Mouse (Mus musculus) liver, embryonic 16.5 days (tissue): ENCODE data around the gene Dnajb14. TPM values are rescaled to one million over a fixed set of nuclear protein-coding genes. Genes with fewer than 3 reads are reported as not detected.
"Not testable (repeated sequence)": the region's sequence is repeated elsewhere in the genome, so short reads cannot be mapped to it uniquely, and the experiment has no call there.

ENCODE experiments used
- ATAC-seq: fragments of 200-750 bp; cut with Nextera tagmentation; 2 replicates; pipeline ENCODE4 v1.8.0; 2017; ENCODE audit warnings: low read depth, mild to moderate bottlenecking, moderate number of reproducible peaks, moderate library complexity
- H3K27ac ChIP-seq: fragments of 300-500 bp; sonication (generic); 2 replicates; pipeline ENCODE4 v1.5.1; 2014; ENCODE audit warnings: mild to moderate bottlenecking, low read length
- H3K27me3 ChIP-seq: fragments of 300-500 bp; sonication (generic); 2 replicates; pipeline ENCODE4 v1.6.1; 2014; ENCODE audit warnings: low read depth, low read length, mixed read lengths; ENCODE audit not compliant: control insufficient read depth, insufficient read depth
- H3K36me3 ChIP-seq: fragments of 300-500 bp; sonication (generic); 2 replicates; pipeline ENCODE4 v1.6.1; 2014; ENCODE audit warnings: mild to moderate bottlenecking; ENCODE audit not compliant: control insufficient read depth, insufficient read depth
- H3K4me1 ChIP-seq: fragments of 300-500 bp; sonication (generic); 2 replicates; pipeline ENCODE4 v1.6.1; 2014; ENCODE audit warnings: low read depth, low read length, mixed read lengths; ENCODE audit not compliant: control insufficient read depth
- H3K4me2 ChIP-seq: fragments of 300-500 bp; sonication (generic); 2 replicates; pipeline ENCODE4 v1.6.1; 2014; ENCODE audit warnings: low read depth, low read length, mixed read lengths
- H3K4me3 ChIP-seq: fragments of 300-500 bp; sonication (generic); 2 replicates; pipeline ENCODE4 v1.5.1; 2014; ENCODE audit warnings: low read depth, mild to moderate bottlenecking, low read length
- H3K9ac ChIP-seq: fragments of 300-500 bp; sonication (generic); 2 replicates; pipeline ENCODE4 v1.6.1; 2014; ENCODE audit warnings: low read depth, low read length
- H3K9me3 ChIP-seq: fragments of 300-500 bp; sonication (generic); replicated peaks from 2 replicates; pipeline ENCODE4 v1.6.1; 2016; ENCODE audit warnings: low read length; ENCODE audit not compliant: control insufficient read depth
- WGBS: fragments of 180-500 bp; shearing (Covaris S2); extraction: QIAGEN DNeasy Blood & Tissue Kit; methylation state at CpG from one replicate; pipeline ENCODE4 v1.1.7; 2014; ENCODE audit not compliant: insufficient replicate concordance; 5-methylcytosine and 5-hydroxymethylcytosine counted together
- polyA plus RNA-seq: library from polyadenylated mRNA; unstranded; fragments of >200 nt; fragmentation: Nextera tagmentation; extraction: Ambion mirVana; gene quantifications from 2 replicates; pipeline ENCODE4 v1.2.1, GENCODE M21; 2015

Dnajb14 gene
- polyA plus RNA-seq, 1 experiment from 2014 or later: 3.0 TPM

DNA sequence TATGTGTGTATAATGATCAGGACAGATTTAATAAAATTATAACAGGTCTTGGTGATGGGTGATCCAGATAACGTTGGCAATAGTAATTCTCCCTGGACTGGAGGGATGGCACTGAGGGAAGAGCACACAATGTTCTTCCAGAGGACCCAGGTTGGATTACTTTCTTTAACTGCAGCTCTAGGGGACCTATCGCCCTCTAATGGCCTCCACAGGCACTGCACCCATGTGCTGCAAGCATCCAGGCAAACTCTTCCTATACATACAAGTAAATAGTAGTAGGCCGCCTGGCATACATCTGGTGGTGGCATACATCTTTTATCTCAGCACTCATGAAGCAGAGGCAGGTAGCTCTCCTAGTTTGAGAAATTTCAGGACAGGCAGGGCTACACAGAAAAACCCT, 27.7 kb downstream of the Dnajb14 start:
- H3K4me3 ChIP-seq: no peak overlapping the region
- ATAC-seq: no peak
- no peaks in the 10 kb centered on the region for H3K4me1 ChIP-seq
- no peak overlapping the region for H3K27ac ChIP-seq
- H3K9ac ChIP-seq: no peak overlapping the region
- no peaks in the 10 kb centered on the region for H3K27me3 ChIP-seq
- no peaks in the 10 kb centered on the region; the same call in 1 of the 2 replicates for H3K36me3 ChIP-seq
- H3K4me2 ChIP-seq: no peak overlapping the region
- no peaks in the 10 kb centered on the region for H3K9me3 ChIP-seq
- WGBS: 72% methylated on average over 3 of the region's 3 CpGs

DNA sequence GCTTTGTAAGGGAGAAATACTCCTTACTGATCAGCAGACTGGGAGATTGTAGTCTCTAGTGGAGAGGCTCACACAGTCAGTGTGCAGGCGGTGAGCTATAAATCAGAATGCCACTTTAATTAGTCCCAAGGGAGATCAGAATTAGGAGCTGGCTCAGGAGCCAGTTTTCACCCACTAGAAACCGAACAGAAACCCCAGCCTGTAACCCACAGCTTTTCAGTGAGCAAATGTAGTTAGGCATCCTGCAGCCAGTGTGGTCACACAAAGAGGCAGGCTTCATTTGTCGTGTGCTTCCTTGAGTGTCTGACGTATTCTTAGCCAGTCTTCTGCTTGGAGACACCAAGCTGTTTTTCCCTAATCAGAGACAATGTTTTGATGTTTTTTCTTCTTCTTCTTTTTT, 28.9 kb downstream of the Dnajb14 start:
- Histone ChIP-seq H3K4me3 (no peak overlapping the region), H3K4me2 (no peak overlapping the region), H3K9ac (no peak overlapping the region), H3K36me3 (no peaks in the 10 kb centered on the region; the same call in 1 of the 2 replicates), H3K9me3 (no peaks in the 10 kb centered on the region), H3K27ac (no peak overlapping the region), H3K4me1 (no peaks in the 10 kb centered on the region), H3K27me3 (no peaks in the 10 kb centered on the region)
- 76% methylated on average over 4 of the region's 4 CpGs for WGBS
- ATAC-seq: no peak

- no peaks in the 10 kb centered on the region for H3K9me3 ChIP-seq
- no peak overlapping the region for H3K27ac ChIP-seq
- no peak overlapping the region for H3K4me3 ChIP-seq
- no peak overlapping the region for H3K4me2 ChIP-seq
- no peaks in the 10 kb centered on the region for H3K4me1 ChIP-seq
- ATAC-seq: no peak
- H3K27me3 ChIP-seq: no peaks in the 10 kb centered on the region
- no peak overlapping the region for H3K9ac ChIP-seq
- H3K36me3 ChIP-seq: no peaks in the 10 kb centered on the region; the same call in 1 of the 2 replicates
- 75% methylated on average over 3 of the region's 3 CpGs for WGBS
Observed at GRCm38 (mm10) chr3:137896867-137897266, 29.4 kb downstream of the Dnajb14 start.

DNA sequence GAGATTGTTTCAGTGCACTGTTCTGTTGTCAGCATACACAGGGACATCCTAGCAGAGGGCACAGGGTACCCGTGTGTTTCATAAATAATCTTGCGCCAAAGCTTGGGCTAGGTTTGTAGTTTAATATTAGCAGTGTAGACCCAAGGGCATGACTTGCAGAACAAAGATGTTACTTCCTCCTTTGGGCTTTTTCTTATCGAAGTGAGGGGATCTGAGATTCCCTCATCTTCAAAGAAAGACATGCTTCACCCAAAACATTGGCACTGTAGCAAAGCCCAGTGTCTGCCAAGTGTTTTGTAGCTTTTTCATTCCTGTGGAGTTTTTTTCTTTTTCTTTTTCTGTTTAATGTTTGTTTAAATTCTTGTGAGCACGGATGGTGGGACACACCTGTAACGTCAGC, 30.2 kb downstream of the Dnajb14 start:
- no peak overlapping the region for H3K27ac ChIP-seq
- H3K4me3 ChIP-seq: no peak overlapping the region
- 54% methylated on average over 5 of the region's 5 CpGs for WGBS
- H3K9ac ChIP-seq: no peak overlapping the region
- ATAC-seq: no peak
- H3K4me1 ChIP-seq: no peaks in the 10 kb centered on the region
- H3K9me3 ChIP-seq: no peaks in the 10 kb centered on the region
- H3K27me3 ChIP-seq: no peaks in the 10 kb centered on the region
- H3K4me2 ChIP-seq: no peak overlapping the region
- H3K36me3 ChIP-seq: no peaks in the 10 kb centered on the region; the same call in 1 of the 2 replicates

- no peak for ATAC-seq
- Histone ChIP-seq H3K4me3 (no peak overlapping the region), H3K9ac (no peak overlapping the region), H3K4me2 (no peak overlapping the region), H3K9me3 (no peaks in the 10 kb centered on the region), H3K36me3 (no peaks in the 10 kb centered on the region; the same call in 1 of the 2 replicates), H3K4me1 (no peaks in the 10 kb centered on the region), H3K27me3 (no peaks in the 10 kb centered on the region), H3K27ac (no peak overlapping the region)
- WGBS: 75% methylated on average over 10 of the region's 10 CpGs
Observed at GRCm38 (mm10) chr3:137900149-137900548, 32.7 kb downstream of the Dnajb14 start.

- WGBS: 41% methylated on average over 2 of the region's 2 CpGs
- Histone ChIP-seq H3K4me1 (peaks cover 6% of the 10 kb centered on the region), H3K27me3 (no peaks in the 10 kb centered on the region), H3K9ac (no peak overlapping the region), H3K36me3 (no peaks in the 10 kb centered on the region; the same call in 1 of the 2 replicates), H3K4me2 (no peak overlapping the region), H3K27ac (no peak overlapping the region), H3K4me3 (no peak overlapping the region), H3K9me3 (no peaks in the 10 kb centered on the region)
- peak; percentile 68 for ATAC-seq
Observed at GRCm38 (mm10) chr3:137913093-137913492, 45.6 kb downstream of the Dnajb14 start.

GRCm38 (mm10) chr3:137914567-137914966, 47.1 kb downstream of the Dnajb14 start:
- not testable (repeated sequence) for ATAC-seq, H3K36me3 ChIP-seq, H3K27me3 ChIP-seq, H3K9ac ChIP-seq, H3K4me2 ChIP-seq, H3K27ac ChIP-seq, H3K9me3 ChIP-seq, H3K4me3 ChIP-seq
- H3K4me1 ChIP-seq: peaks cover 12% of the 10 kb centered on the region
- no CpG with 5 or more reads among the region's 1 CpGs for WGBS

DNA sequence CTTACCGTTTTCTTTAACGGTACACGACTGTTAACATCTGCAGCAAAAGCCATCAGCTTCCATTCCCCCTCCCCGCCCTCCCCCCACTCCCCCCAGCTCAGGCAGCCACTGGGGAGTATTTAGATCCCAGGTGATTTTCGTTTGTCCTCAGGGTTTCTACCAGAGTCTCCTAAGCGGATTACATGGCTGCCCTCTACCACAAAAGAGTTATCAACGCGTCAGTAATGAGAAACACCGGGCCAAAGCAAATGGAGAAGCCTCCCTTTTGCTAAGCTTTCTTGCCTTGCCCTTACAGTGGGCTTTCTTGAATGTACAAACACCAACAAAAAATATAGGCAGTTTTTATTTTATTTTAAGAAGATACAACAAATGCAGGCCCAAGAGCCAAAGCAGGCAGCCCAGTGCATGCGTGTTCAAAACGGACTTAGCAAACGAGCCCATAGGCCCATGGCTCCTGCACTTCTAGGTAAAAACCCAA, 50.3 kb downstream of the Dnajb14 start:
- H3K9ac ChIP-seq: peak overlapping the region; percentile 62
- H3K36me3 ChIP-seq: peaks cover 6% of the 10 kb centered on the region; the same call in 1 of the 2 replicates
- H3K4me2 ChIP-seq: peak overlapping the region; percentile 91
- peak overlapping the region; percentile 98 for H3K4me3 ChIP-seq
- no peaks in the 10 kb centered on the region for H3K27me3 ChIP-seq
- ATAC-seq: no peak
- peak overlapping the region; percentile 74 for H3K27ac ChIP-seq
- WGBS: 31% methylated on average over 12 of the region's 12 CpGs
- H3K9me3 ChIP-seq: no peaks in the 10 kb centered on the region
- peaks cover 13% of the 10 kb centered on the region for H3K4me1 ChIP-seq

- peaks cover 6% of the 10 kb centered on the region; the same call in 1 of the 2 replicates for H3K36me3 ChIP-seq
- H3K9me3 ChIP-seq: no peaks in the 10 kb centered on the region
- H3K4me2 ChIP-seq: peak within 1 kb of the TSS; percentile 91
- H3K4me1 ChIP-seq: peaks cover 13% of the 10 kb centered on the region
- H3K27me3 ChIP-seq: no peaks in the 10 kb centered on the region
- peak within 1 kb of the TSS; percentile 98 for H3K4me3 ChIP-seq
- under 1% methylated on average over 47 of the region's 47 CpGs for WGBS
- peak within 1 kb of the TSS; percentile 94 for H3K27ac ChIP-seq
- ATAC-seq: peak; percentile 93
- H3K9ac ChIP-seq: peak within 1 kb of the TSS; percentile 97
Observed at GRCm38 (mm10) chr3:137918172-137918931, 50.9 kb downstream of the Dnajb14 start, which contains the start of gene Lamtor3. Gene Lamtor3, plus strand, starts transcription at chr3:137918506.
